8 mouse cellular contexts compared by ENCODE assay signal in the genomic region with DNA sequence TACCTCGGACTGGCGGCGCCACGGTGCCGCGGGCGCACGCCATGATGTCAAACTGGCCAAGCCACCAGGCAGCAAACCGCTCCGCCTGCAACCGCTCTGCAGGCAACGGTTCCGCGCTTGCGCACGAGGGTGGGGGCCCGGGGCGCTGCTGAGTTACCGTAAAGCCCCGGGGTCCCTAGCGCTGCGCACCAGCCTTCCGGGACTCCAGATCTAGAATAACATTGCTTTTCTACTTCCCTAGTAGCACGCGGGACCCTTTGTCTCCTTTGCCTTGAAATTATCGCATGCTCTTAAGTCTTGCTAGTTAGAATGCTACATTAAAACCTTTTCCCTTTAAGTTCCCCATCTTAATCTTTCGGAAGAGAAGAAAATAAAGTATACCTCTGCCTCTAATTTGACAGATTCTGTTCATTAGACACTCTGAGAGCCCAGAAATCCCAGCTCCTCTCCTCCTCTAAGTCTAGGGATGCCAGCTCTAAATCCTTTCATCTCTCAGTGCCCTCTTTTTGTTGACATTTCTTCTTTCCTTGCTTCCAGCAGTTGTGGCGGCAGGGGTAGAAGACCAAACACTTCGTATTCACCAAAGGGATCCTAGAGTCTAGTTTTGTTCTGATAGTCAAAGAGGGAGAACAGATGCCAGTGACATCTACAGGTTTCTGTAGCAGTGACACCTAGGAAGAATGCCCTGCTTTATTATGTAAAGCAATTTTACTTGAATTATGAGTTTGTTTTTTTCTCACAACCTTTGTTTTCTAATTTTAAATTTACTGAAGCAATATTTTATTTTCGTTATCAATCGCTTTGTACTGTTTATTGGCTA. TPM values are rescaled to one million over a fixed set of nuclear protein-coding genes. Genes with fewer than 3 reads are reported as not detected.
DNase-seq lines count a peak whose midpoint lies in the region; ATAC-seq lines count a peak whose summit lies in the region.

A gene (minus strand): TSS at position 125 of the 820 bp plus-strand sequence.

- DNase-seq in 3134 (ENCODE audit: extremely low read depth, insufficient read length, low spot score), result peak; percentile 81
- DNase-seq in adrenal gland, postnatal 25 days, result peak; percentile 94
- peak; percentile 96 for DNase-seq in embryonic facial prominence, embryonic 11.5 days (ENCODE audit: low spot score)
- peak; percentile 99 for DNase-seq in heart, adult 11 months
- peak; percentile 82 for DNase-seq in kidney, adult 11 months
- peak; percentile 94 for DNase-seq in limb, embryonic 10.5 days (ENCODE audit: low spot score)
- peak; percentile 85 for DNase-seq in skeletal muscle tissue, adult 2 months (ENCODE audit: low read depth, low spot score)

- no peaks in the 10 kb centered on the region for H3K36me3 ChIP-seq in embryonic facial prominence, embryonic 11.5 days (replicated peaks; ENCODE audit: control insufficient read depth, insufficient read depth, low read depth, low read length)
- H3K36me3 ChIP-seq in limb, embryonic 10.5 days, result no peaks in the 10 kb centered on the region
- H3K36me3 ChIP-seq in midbrain, embryonic 12.5 days, result no peaks in the 10 kb centered on the region

- ATAC-seq in embryonic facial prominence, embryonic 11.5 days (replicated peaks; ENCODE audit: insufficient number of reproducible peaks, low FRiP score, low TSS enrichment, low read depth), result peak; percentile 95
- peak; percentile 98 for ATAC-seq in midbrain, embryonic 12.5 days (ENCODE audit: low FRiP score, low read depth)

- H3K9ac ChIP-seq in embryonic facial prominence, embryonic 11.5 days (replicated peaks; ENCODE audit: low read length), result peak within 1 kb of the TSS; percentile 75
- peak within 1 kb of the TSS; percentile 72 for H3K9ac ChIP-seq in midbrain, embryonic 12.5 days (replicated peaks)

- H3K9me3 ChIP-seq in embryonic facial prominence, embryonic 11.5 days (replicated peaks; ENCODE audit: control insufficient read depth, low read length), result no peaks in the 10 kb centered on the region
- H3K9me3 ChIP-seq in limb, embryonic 10.5 days (replicated peaks), result no peaks in the 10 kb centered on the region
- H3K9me3 ChIP-seq in midbrain, embryonic 12.5 days, result no peaks in the 10 kb centered on the region

- no peaks in the 10 kb centered on the region for H3K4me1 ChIP-seq in embryonic facial prominence, embryonic 11.5 days (ENCODE audit: control insufficient read depth, insufficient read depth, low read length)
- peaks cover 9% of the 10 kb centered on the region; the same call in 1 of the 2 replicates for H3K4me1 ChIP-seq in limb, embryonic 10.5 days
- peaks cover 18% of the 10 kb centered on the region for H3K4me1 ChIP-seq in midbrain, embryonic 12.5 days

- H3K27me3 ChIP-seq in embryonic facial prominence, embryonic 11.5 days (ENCODE audit: control insufficient read depth, insufficient read depth, low read length), result no peaks in the 10 kb centered on the region
- H3K27me3 ChIP-seq in limb, embryonic 10.5 days (ENCODE audit: low read depth, poor library complexity, severe bottlenecking), result no peaks in the 10 kb centered on the region
- H3K27me3 ChIP-seq in midbrain, embryonic 12.5 days, result no peaks in the 10 kb centered on the region

- no peak within 1 kb of the TSS for H3K27ac ChIP-seq in embryonic facial prominence, embryonic 11.5 days (replicated peaks; ENCODE audit: low read depth, low read length)
- H3K27ac ChIP-seq in limb, embryonic 10.5 days, result peak within 1 kb of the TSS; percentile 87
- H3K27ac ChIP-seq in midbrain, embryonic 12.5 days (replicated peaks), result no peak within 1 kb of the TSS

- H3K4me3 ChIP-seq in embryonic facial prominence, embryonic 11.5 days (ENCODE audit: low read depth, low read length), result peak within 1 kb of the TSS; percentile 68
- peak within 1 kb of the TSS; percentile 78 for H3K4me3 ChIP-seq in limb, embryonic 10.5 days
- H3K4me3 ChIP-seq in midbrain, embryonic 12.5 days, result peak within 1 kb of the TSS; percentile 70

- 12% methylated on average over 31 of the region's 31 CpGs for WGBS in embryonic facial prominence, embryonic 11.5 days
- WGBS in limb, embryonic 10.5 days, result 12% methylated on average over 31 of the region's 31 CpGs
- 11% methylated on average over 31 of the region's 31 CpGs for WGBS in midbrain, embryonic 12.5 days

- H3K4me2 ChIP-seq in embryonic facial prominence, embryonic 11.5 days (ENCODE audit: low read depth, low read length), result peak within 1 kb of the TSS; percentile 93
- H3K4me2 ChIP-seq in midbrain, embryonic 12.5 days (replicated peaks), result peak within 1 kb of the TSS; percentile 95

RNA-seq across cellular contexts. Expression of the gene that starts here (rescaled TPM):
- 8.0 and 12.2 TPM in 2 replicates for total RNA-seq in adrenal gland, postnatal 25 days (2021)
- polyA plus RNA-seq in embryonic facial prominence, embryonic 11.5 days (2014; fragmentation: Nextera tagmentation; extraction: Ambion mirVana), result 15.4 and 18.3 TPM in 2 replicates
- polyA plus RNA-seq in limb, embryonic 10.5 days (2016; fragmentation: Nextera tagmentation; extraction: Ambion mirVana), result 16.9 and 20.7 TPM in 2 replicates
- 14.5 and 15.0 TPM in 2 replicates for polyA plus RNA-seq in midbrain, embryonic 12.5 days (2016; fragmentation: Nextera tagmentation; extraction: Ambion mirVana)
